Mouse (Mus musculus) midbrain, embryonic 15.5 days (tissue): Measurements from ENCODE around the gene Ccdc103. TPM values are rescaled to one million over a fixed set of nuclear protein-coding genes. Genes with fewer than 3 reads are reported as not detected.

ENCODE experiments used
- ATAC-seq: fragments of 200-750 bp; cut with Nextera tagmentation; replicated peaks from 2 replicates; pipeline ENCODE4 v1.8.0; 2017; ENCODE audit warnings: moderate TSS enrichment
- H3K27ac ChIP-seq: fragments of 300-500 bp; sonication (generic); 2 replicates; pipeline ENCODE4 v1.5.1; 2015; ENCODE audit warnings: mild to moderate bottlenecking, inconsistent platforms
- H3K27me3 ChIP-seq: fragments of 300-500 bp; sonication (generic); replicated peaks from 2 replicates; pipeline ENCODE4 v1.6.1; 2015; ENCODE audit warnings: inconsistent platforms
- H3K36me3 ChIP-seq: fragments of 300-500 bp; sonication (generic); replicated peaks from 2 replicates; pipeline ENCODE4 v1.6.1; 2015; ENCODE audit warnings: inconsistent platforms
- H3K4me1 ChIP-seq: fragments of 300-500 bp; sonication (generic); 2 replicates; pipeline ENCODE4 v1.6.1; 2015; ENCODE audit warnings: inconsistent platforms
- H3K4me2 ChIP-seq: fragments of 300-500 bp; sonication (generic); 2 replicates; pipeline ENCODE4 v1.6.1; 2015; ENCODE audit warnings: inconsistent platforms, mild to moderate bottlenecking, moderate library complexity
- H3K4me3 ChIP-seq: fragments of 300-500 bp; sonication (generic); 2 replicates; pipeline ENCODE4 v1.5.1; 2015; ENCODE audit warnings: mild to moderate bottlenecking, inconsistent platforms
- H3K9ac ChIP-seq: fragments of 300-500 bp; sonication (generic); 2 replicates; pipeline ENCODE4 v1.6.1; 2015; ENCODE audit warnings: mild to moderate bottlenecking, inconsistent platforms
- H3K9me3 ChIP-seq: fragments of 300-500 bp; sonication (generic); 2 replicates; pipeline ENCODE4 v1.6.1; 2016; ENCODE audit warnings: inconsistent platforms
- WGBS: fragments of 180-500 bp; shearing (Covaris S2); methylation state at CpG from one replicate; pipeline ENCODE4 v1.1.7; 2015; ENCODE audit warnings: mixed read lengths; 5-methylcytosine and 5-hydroxymethylcytosine counted together
- polyA plus RNA-seq: library from polyadenylated mRNA; unstranded; fragments of >200 nt; fragmentation: Nextera tagmentation; extraction: Ambion mirVana; gene quantifications from 2 replicates; pipeline ENCODE4 v1.2.1, GENCODE M21; 2015

Gene Ccdc103
- polyA plus RNA-seq, 1 experiment from 2014 or later, result 2.0 TPM

GRCm38 (mm10) chr11:102858951-102859350, 22.1 kb upstream of the Ccdc103 start:
- 87% methylated on average over 11 of the region's 11 CpGs for WGBS
- peaks cover 55% of the 10 kb centered on the region for H3K36me3 ChIP-seq
- no peaks in the 10 kb centered on the region for H3K9me3 ChIP-seq
- H3K9ac ChIP-seq, result no peak overlapping the region
- ATAC-seq, result no peak
- H3K27ac ChIP-seq, result no peak overlapping the region
- H3K4me1 ChIP-seq, result no peaks in the 10 kb centered on the region
- no peak overlapping the region for H3K4me2 ChIP-seq
- H3K4me3 ChIP-seq, result no peak overlapping the region
- no peaks in the 10 kb centered on the region for H3K27me3 ChIP-seq

DNA sequence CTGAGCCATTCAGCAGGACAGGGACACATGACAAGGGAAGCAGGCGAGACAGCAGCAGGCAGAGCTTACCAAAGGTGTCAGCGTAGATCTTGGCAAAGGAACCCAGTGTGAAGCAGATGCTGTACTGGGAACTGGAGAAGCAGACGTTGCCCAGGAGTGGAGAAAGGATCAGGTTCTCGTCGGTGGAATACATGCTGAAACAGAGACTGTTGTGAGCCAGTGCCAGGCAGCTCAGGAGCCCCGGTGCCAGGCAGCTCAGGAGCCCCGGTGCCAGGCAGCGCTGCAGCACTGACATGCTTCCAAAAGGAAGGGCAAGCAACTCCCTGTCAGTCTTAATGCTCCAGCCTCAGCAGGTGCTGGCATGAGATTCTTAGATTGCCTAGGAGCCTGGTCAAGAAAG, 21.1 kb upstream of the Ccdc103 start:
- H3K27me3 ChIP-seq, result no peaks in the 10 kb centered on the region
- peaks cover 46% of the 10 kb centered on the region; the same call in 1 of the 2 replicates for H3K36me3 ChIP-seq
- H3K27ac ChIP-seq, result no peak overlapping the region
- H3K4me2 ChIP-seq, result no peak overlapping the region
- no peaks in the 10 kb centered on the region for H3K4me1 ChIP-seq
- WGBS, result 96% methylated on average over 8 of the region's 8 CpGs
- ATAC-seq, result no peak
- H3K4me3 ChIP-seq, result no peak overlapping the region
- H3K9ac ChIP-seq, result no peak overlapping the region
- H3K9me3 ChIP-seq, result no peaks in the 10 kb centered on the region

DNA sequence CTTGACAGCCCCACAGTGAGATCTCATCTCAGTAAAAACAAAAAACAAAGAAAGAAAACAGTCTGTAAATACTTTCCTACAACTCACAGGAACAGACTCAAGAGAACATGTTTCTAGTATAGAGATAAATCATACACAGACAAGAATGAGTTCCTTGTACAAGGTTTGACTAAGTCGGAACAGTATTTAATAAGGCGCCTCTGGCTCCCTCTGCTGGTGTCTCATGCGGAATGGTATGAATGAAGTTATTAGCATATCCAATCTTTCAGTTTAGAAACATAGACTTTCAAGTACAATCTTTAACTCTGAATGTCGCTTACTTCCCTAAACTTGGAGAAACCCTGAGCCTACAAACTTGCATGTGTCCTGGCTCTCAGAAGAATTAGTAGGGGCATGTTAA, 16.7 kb upstream of the Ccdc103 start:
- no peak overlapping the region for H3K9ac ChIP-seq
- H3K4me1 ChIP-seq, result no peaks in the 10 kb centered on the region
- peaks cover 47% of the 10 kb centered on the region for H3K36me3 ChIP-seq
- H3K9me3 ChIP-seq, result no peaks in the 10 kb centered on the region
- WGBS, result 34% methylated on average over 4 of the region's 4 CpGs
- no peaks in the 10 kb centered on the region for H3K27me3 ChIP-seq
- no peak overlapping the region for H3K4me2 ChIP-seq
- H3K27ac ChIP-seq, result no peak overlapping the region
- ATAC-seq, result no peak
- H3K4me3 ChIP-seq, result no peak overlapping the region

DNA sequence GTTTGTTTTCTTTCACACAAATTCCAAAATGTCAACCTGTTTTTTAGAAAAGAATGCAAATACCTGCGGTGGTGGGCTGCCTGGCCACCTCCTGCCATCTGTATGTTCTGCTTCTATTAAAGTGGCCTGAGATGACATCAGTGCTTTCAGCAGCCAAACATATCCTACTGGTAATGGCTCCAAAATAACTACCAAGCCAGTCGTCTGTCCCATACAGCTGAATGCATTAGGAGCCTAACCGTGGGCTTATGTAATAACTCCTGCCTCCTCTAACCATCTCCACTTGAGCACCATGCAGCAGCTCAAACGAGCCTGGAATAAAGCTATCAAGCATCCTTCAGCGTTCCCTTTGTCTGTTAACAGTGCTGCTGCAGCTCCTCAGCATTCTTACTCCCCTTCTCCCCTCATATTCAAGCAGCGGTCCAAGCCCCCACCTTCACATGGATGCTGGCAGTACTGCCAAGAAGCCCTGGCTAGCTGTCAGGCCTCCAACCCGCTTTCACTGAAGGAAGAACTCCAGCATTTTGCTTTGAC, 6.1 kb upstream of the Ccdc103 start:
- Histone ChIP-seq H3K4me1 (peaks cover 13% of the 10 kb centered on the region), H3K27me3 (no peaks in the 10 kb centered on the region), H3K9ac (no peak overlapping the region), H3K9me3 (no peaks in the 10 kb centered on the region), H3K27ac (no peak overlapping the region), H3K4me2 (no peak overlapping the region), H3K4me3 (no peak overlapping the region), H3K36me3 (peaks cover 34% of the 10 kb centered on the region)
- ATAC-seq, result no peak
- 88% methylated on average over 7 of the region's 7 CpGs for WGBS

DNA sequence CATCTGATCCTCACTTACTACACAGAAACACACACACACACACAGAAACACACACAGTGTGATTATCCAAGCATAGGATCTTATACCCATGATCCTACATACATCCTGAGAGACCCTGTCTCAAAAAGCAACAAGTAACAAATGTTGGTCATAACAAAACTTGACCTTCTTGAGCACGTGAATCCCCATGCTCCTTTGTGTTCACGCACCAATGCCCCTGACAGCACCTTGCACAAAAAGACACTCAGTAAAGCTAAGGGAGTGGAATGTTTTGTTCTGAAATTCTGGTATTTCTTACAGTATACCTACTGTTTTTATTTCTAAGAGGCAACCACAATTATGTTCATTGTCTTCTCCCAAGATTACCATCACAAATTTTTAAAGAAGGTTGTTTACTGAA, 1.4 kb upstream of the Ccdc103 start:
- Histone ChIP-seq H3K4me3 (peak overlapping the region; percentile 56), H3K27me3 (no peaks in the 10 kb centered on the region), H3K4me2 (peak overlapping the region; percentile 69), H3K9ac (no peak overlapping the region), H3K4me1 (peaks cover 25% of the 10 kb centered on the region), H3K27ac (no peak overlapping the region), H3K9me3 (no peaks in the 10 kb centered on the region), H3K36me3 (peaks cover 21% of the 10 kb centered on the region)
- WGBS, result 54% methylated on average over 2 of the region's 2 CpGs
- ATAC-seq, result no peak

- Histone ChIP-seq H3K27me3 (no peaks in the 10 kb centered on the region), H3K4me3 (peak overlapping the region; percentile 56), H3K36me3 (peaks cover 9% of the 10 kb centered on the region; the same call in 1 of the 2 replicates), H3K4me2 (peak overlapping the region; percentile 69), H3K9ac (peak overlapping the region; percentile 63), H3K27ac (peak overlapping the region; percentile 89), H3K9me3 (no peaks in the 10 kb centered on the region), H3K4me1 (peaks cover 25% of the 10 kb centered on the region)
- peak; percentile 51 for ATAC-seq
- WGBS, result 18% methylated on average over 13 of the region's 13 CpGs
These were observed 552 bp downstream of the Ccdc103 start for GRCm38 (mm10) chr11:102881314-102882198.

- H3K36me3 ChIP-seq, result no peaks in the 10 kb centered on the region
- 58% methylated on average over 10 of the region's 10 CpGs for WGBS
- no peaks in the 10 kb centered on the region for H3K9me3 ChIP-seq
- H3K4me1 ChIP-seq, result peaks cover 22% of the 10 kb centered on the region
- H3K27ac ChIP-seq, result no peak within 1 kb of the TSS
- no peak within 1 kb of the TSS for H3K4me2 ChIP-seq
- no peak within 1 kb of the TSS for H3K4me3 ChIP-seq
- H3K9ac ChIP-seq, result no peak within 1 kb of the TSS
- no peak for ATAC-seq
- peaks cover 4% of the 10 kb centered on the region; the same call in 1 of the 2 replicates for H3K27me3 ChIP-seq
These were observed 3.7 kb downstream of the Ccdc103 start, which contains the start of gene Fam187a for GRCm38 (mm10) chr11:102884616-102885219. TSS of gene Fam187a (plus strand) at chr11:102885169.

DNA sequence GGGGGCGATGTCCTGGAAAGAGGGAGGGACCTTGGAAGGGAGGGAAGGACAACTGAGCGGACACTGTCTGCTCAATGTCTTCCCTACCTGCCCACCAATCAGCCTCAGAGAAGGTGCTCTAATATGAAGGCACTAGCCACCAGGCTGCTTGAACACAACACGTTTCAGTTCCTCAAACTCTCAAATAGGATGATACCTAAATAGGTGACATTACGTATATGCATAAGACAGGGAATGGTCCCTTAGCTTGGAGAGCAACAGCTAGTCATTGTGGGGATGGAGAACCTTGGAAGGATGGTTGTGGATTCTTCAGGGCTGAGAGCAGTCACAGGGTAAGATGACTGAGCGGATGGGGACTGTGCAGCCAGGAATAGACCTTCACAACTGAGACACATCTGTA, 6.4 kb downstream of the Ccdc103 start:
- Histone ChIP-seq H3K4me1 (peaks cover 8% of the 10 kb centered on the region; the same call in 1 of the 2 replicates), H3K36me3 (no peaks in the 10 kb centered on the region), H3K9me3 (no peaks in the 10 kb centered on the region), H3K27ac (no peak overlapping the region), H3K9ac (no peak overlapping the region), H3K4me3 (no peak overlapping the region), H3K27me3 (peaks cover 12% of the 10 kb centered on the region), H3K4me2 (no peak overlapping the region)
- ATAC-seq, result no peak
- 81% methylated on average over 5 of the region's 5 CpGs for WGBS

DNA sequence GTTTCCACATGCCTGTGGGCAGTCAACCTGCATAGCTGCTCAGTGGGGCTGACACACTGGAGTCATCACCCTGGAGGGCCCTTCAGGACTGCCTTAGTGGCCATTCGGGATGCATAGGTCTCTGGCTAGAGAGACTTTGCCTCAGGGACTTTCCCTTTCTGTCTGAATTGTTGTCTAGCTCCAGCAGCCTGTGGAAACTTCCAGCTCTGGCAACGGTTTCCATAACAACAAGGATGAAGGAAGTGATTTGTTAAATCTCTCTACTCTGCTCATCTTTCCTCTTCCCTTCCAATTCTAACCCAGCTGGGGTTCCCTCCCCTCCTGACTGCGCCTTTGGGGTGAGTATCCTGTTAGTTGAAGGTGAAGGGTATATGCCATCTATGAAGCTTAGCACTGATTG, 7.1 kb downstream of the Ccdc103 start:
- 53% methylated on average over 3 of the region's 3 CpGs for WGBS
- peak; percentile 20; the same call in 1 of the 2 replicates for ATAC-seq
- H3K36me3 ChIP-seq, result no peaks in the 10 kb centered on the region
- H3K4me1 ChIP-seq, result peaks cover 11% of the 10 kb centered on the region; the same call in 1 of the 2 replicates
- peaks cover 19% of the 10 kb centered on the region for H3K27me3 ChIP-seq
- peak overlapping the region; percentile 11 for H3K27ac ChIP-seq
- H3K9ac ChIP-seq, result no peak overlapping the region
- no peaks in the 10 kb centered on the region for H3K9me3 ChIP-seq
- H3K4me2 ChIP-seq, result no peak overlapping the region
- no peak overlapping the region for H3K4me3 ChIP-seq

GRCm38 (mm10) chr11:102890096-102890495, 9.1 kb downstream of the Ccdc103 start:
- H3K9ac ChIP-seq, result no peak overlapping the region
- peaks cover 37% of the 10 kb centered on the region for H3K27me3 ChIP-seq

GRCm38 (mm10) chr11:102893015-102893651, 12.1 kb downstream of the Ccdc103 start:
- Histone ChIP-seq H3K27ac (no peak overlapping the region), H3K9me3 (no peaks in the 10 kb centered on the region), H3K36me3 (no peaks in the 10 kb centered on the region), H3K4me2 (peak overlapping the region; percentile 42), H3K4me1 (peaks cover 11% of the 10 kb centered on the region; the same call in 1 of the 2 replicates), H3K9ac (peak overlapping the region; percentile 9; the same call in 1 of the 2 replicates), H3K4me3 (peak overlapping the region; percentile 19), H3K27me3 (peaks cover 43% of the 10 kb centered on the region)
- ATAC-seq, result no peak
- 4% methylated on average over 43 of the region's 43 CpGs for WGBS

More at GRCm38 (mm10) chr11:102890096-102890495, 9.1 kb downstream of the Ccdc103 start:
- ATAC-seq, result no peak
- WGBS, result 61% methylated on average over 5 of the region's 5 CpGs
- Histone ChIP-seq H3K27ac (no peak overlapping the region), H3K9me3 (no peaks in the 10 kb centered on the region), H3K4me2 (no peak overlapping the region), H3K4me1 (peaks cover 14% of the 10 kb centered on the region; the same call in 1 of the 2 replicates), H3K4me3 (no peak overlapping the region), H3K36me3 (no peaks in the 10 kb centered on the region)

DNA sequence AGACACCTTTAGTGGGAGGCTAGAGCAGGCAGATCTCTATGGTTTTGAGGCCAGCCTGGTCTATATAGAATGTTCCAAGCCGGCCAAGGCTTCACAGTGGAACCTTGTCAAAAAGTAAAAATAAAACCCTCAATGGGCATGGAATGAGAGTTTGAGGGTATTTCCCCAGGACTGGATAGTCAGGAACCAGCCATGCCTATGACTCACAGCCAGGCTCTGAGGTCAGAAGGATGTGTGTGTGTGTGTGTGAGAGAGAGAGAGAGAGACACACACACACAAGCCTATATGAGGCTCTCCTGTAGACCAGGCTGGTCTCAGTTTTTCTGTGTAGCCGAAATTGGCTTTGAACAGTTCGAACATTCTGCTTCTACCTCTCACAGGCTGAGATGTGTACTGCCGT, 13.7 kb downstream of the Ccdc103 start:
- WGBS, result 83% methylated on average over 4 of the region's 4 CpGs
- Histone ChIP-seq H3K36me3 (no peaks in the 10 kb centered on the region), H3K4me3 (no peak overlapping the region), H3K9me3 (no peaks in the 10 kb centered on the region), H3K27ac (no peak overlapping the region), H3K4me2 (no peak overlapping the region), H3K27me3 (peaks cover 39% of the 10 kb centered on the region), H3K9ac (no peak overlapping the region), H3K4me1 (peaks cover 6% of the 10 kb centered on the region; the same call in 1 of the 2 replicates)
- no peak for ATAC-seq
